Mouse (Mus musculus): ENCODE data around the gene Ptprb.

DNA sequence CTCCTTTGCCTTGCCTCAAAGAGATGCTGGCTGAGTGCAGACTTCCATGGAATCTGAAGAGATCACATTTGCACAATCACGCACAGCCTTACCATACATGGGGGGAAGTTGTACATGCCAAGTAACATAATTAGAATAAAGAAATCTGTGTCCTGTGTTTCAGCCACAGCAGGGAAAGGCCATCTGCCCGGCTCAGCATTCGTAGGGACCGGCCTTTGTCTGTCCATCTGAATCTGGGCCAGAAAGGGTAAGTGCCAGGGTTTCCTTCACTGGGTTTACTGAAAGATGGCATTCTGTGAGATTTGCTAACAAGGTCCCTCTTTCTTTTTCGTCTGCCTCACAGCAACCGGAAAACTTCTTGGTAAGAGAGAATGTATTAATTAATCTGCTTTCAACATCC is 86.9 kb downstream of the Ptprb start:
- TF ChIP-seq CTCF (IDR thresholded peaks at IDR 0.05; ENCODE audit: control insufficient read depth, insufficient read depth, insufficient read length) (no peak), CEBPB (IDR thresholded peaks at IDR 0.05; ENCODE audit: low read depth) (no peak), MYOD1 (IDR thresholded peaks at IDR 0.05; ENCODE audit: control insufficient read depth, insufficient read length, low read depth) (no peak)
